Mouse (Mus musculus): ENCODE data around the gene 9230113P08Rik.
"Not testable (repeated sequence)": the region's sequence is repeated elsewhere in the genome, so short reads cannot be mapped to it uniquely, and the experiment has no call there.

Gene 9230113P08Rik

DNA sequence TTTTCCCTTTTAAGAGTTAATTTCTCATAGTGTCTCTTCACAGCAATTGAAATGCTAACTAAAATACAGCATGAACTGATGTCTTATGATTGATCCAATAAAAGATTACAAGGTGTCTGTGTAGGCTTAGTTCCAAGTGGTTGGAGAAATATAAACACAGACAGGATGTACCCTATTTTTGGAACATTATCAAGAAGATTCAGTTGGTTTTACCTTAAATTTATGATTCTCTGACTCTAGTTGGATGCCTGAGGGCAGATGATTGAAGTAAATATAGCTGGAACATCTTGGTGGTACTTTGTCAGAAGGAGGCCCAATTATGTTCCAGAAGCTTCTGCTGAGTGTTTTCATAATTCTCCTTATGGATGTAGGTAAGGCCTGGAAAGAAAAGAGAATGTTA is at the start of gene 9230113P08Rik:
Gene 9230113P08Rik (plus strand): TSS at position 301 of the 400 bp plus-strand sequence.
- CTCF ChIA-PET, result not testable (repeated sequence)

DNA sequence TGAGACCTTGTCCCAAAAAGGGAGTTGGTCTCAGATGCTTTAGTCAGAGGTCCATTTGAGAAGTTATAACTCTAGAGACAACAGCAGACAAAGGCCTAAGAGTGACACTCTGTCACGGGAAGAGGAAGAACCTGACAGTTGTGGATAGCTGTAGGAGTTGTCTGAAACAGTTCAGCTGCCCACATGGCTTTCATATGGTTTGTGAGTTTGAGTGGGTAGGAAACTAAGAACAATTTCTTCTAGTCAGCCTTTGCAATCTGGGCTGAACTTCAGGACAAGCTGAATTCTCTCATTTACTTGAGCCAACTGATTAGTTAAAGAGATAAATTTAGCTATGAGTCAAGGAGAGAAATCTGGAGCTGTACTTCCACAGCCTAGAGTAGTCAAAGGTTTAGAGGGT is 15.1 kb upstream of the 9230113P08Rik start:
- CTCF ChIA-PET, result not testable (repeated sequence)

DNA sequence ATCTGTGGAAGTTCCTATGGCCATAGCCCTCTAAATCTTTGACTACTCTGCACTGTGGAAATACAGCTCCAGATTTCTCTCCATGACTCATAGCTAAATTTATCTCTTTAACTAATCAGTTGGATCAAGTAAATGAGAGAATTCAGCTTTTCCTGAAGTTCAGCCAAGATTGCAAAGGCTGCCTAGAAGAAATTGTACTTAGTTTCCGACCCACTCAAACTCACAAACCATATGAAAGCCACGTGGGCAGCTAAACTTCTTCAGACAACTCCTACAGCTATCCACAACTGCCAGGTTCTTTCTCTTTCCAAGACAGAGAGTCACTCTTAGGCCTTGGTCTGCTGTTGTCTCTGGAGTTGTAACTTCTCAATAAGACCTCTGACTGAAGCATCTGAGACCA is 3.7 kb upstream of the 9230113P08Rik start:
- CTCF ChIA-PET, result no interaction called here

DNA sequence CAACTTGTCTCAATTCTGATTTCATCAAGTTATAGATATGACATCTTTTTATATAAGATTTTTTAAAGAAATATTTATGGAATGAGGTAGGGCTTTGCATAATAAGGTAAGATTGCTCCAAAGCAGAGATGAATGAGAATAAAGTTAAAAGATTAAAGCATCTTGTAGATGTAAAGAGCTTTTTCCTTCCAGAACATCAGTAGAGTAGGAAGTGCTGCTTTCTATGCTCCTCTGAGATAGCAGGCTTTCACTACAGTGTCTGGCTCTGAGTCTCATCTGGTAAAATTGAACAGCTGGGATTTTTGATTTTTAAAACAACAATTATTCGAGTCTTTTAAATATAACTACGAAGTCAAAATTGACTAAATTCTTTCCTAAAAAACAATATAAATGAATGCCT is 22.6 kb downstream of the 9230113P08Rik start:
- CTCF ChIA-PET, result no interaction called here
